Mouse (Mus musculus) G1E (cell line): Measurements from ENCODE around the gene Acsm4. TPM values are rescaled to one million over a fixed set of nuclear protein-coding genes. Genes with fewer than 3 reads are reported as not detected.
"Not testable (repeated sequence)": the region's sequence is repeated elsewhere in the genome, so short reads cannot be mapped to it uniquely, and the experiment has no call there.

Source experiments
- ATAC-seq: 2 replicates; pipeline ENCODE4 v1.8.0; 2016; ENCODE audit warnings: mild to moderate bottlenecking; ENCODE audit not compliant: insufficient number of reproducible peaks, poor library complexity, low FRiP score, severe bottlenecking; ENCODE audit errors: extremely low read depth
- DNase-seq: peaks from one replicate; pipeline ENCODE4 v3.0.0; 2012; ENCODE audit warnings: low spot score
- H3K27me3 ChIP-seq: 2 replicates; pipeline ENCODE4 v1.6.1; 2012; ENCODE audit warnings: mild to moderate bottlenecking, low read length, inconsistent platforms; ENCODE audit not compliant: insufficient read depth
- H3K36me3 ChIP-seq: replicated peaks from 2 replicates; pipeline ENCODE3; 2012; ENCODE audit warnings: mild to moderate bottlenecking, inconsistent platforms
- H3K4me1 ChIP-seq: 2 replicates; pipeline ENCODE4 v1.6.1; 2012; ENCODE audit warnings: low read depth, low read length, inconsistent platforms, mixed read lengths; ENCODE audit not compliant: insufficient read depth
- H3K4me3 ChIP-seq: 2 replicates; pipeline ENCODE4 v1.5.1; 2012; ENCODE audit warnings: low read depth, mild to moderate bottlenecking, inconsistent platforms, low read length, moderate library complexity, mixed read lengths
- H3K9me3 ChIP-seq: replicated peaks from 2 replicates; pipeline ENCODE4 v1.6.1; 2012; ENCODE audit warnings: inconsistent platforms
- CTCF ChIP-seq: IDR thresholded peaks from 2 replicates; pipeline ENCODE4 v1.5.1; 2012; ENCODE audit warnings: low read depth, low read length, inconsistent platforms, mixed read lengths
- GATA1 ChIP-seq: IDR thresholded peaks from 2 replicates; pipeline ENCODE4 v1.6.1; 2012; ENCODE audit warnings: borderline replicate concordance, low read length, inconsistent platforms, mixed read lengths
- GATA2 ChIP-seq: IDR thresholded peaks from 2 replicates; pipeline ENCODE4 v1.6.1; 2012; ENCODE audit warnings: low read depth, low read length, inconsistent platforms, borderline replicate concordance
- POLR2AphosphoS5 ChIP-seq: IDR thresholded peaks from 2 replicates; pipeline ENCODE4 v1.6.1; 2012; ENCODE audit warnings: low read depth, low read length, inconsistent platforms; ENCODE audit not compliant: insufficient replicate concordance
- TAL1 ChIP-seq: conservative IDR thresholded peaks from 2 replicates; pipeline ENCODE4 v1.6.1; 2012; ENCODE audit warnings: low read depth, low read length, inconsistent platforms, mixed read lengths
- polyA plus RNA-seq: library from polyadenylated mRNA; stranded (reverse); fragments of >175 nt; gene quantifications from 2 replicates; pipeline ENCODE4 v1.2.3, GENCODE M21; 2012
- total RNA-seq, 2 experiments: library from RNA; stranded (forward) in 1 of 2; stranded (reverse) in 1 of 2; fragments of 200-1000 nt in 1 of 2; fragments of >200 nt in 1 of 2; fragmentation: Nextera tagmentation in 1 of 2; gene quantifications; 2 replicates each; pipeline ENCODE4 v1.2.3; 2014 to 2017

Gene Acsm4
- total and polyA plus RNA-seq, 3 experiments, result not detected

- Histone ChIP-seq H3K4me3 (no peak overlapping the region), H3K4me1 (no peaks in the 10 kb centered on the region), H3K9me3 (no peaks in the 10 kb centered on the region), H3K27me3 (0 out of 2 replicates have a peak, but pooled peaks cover 3% of the 10 kb centered on the region), H3K36me3 (no peaks in the 10 kb centered on the region)
- TF ChIP-seq TAL1 (no peak), GATA1 (no peak), CTCF (no peak)
- ATAC-seq (no peak), DNase-seq (no peak)
Measured at GRCm38 (mm10) chr7:119682699-119683098, 7.1 kb upstream of the Acsm4 start.

- no peak for TF ChIP-seq POLR2AphosphoS5
- no peak for TF ChIP-seq GATA2
- TF ChIP-seq CTCF, result no peak
- no peak for TF ChIP-seq GATA1
- no peak for TF ChIP-seq TAL1
- Histone ChIP-seq H3K4me1 (no peaks in the 10 kb centered on the region), H3K27me3 (peaks cover 8% of the 10 kb centered on the region; the same call in 1 of the 2 replicates), H3K9me3 (no peaks in the 10 kb centered on the region), H3K36me3 (no peaks in the 10 kb centered on the region), H3K4me3 (no peak overlapping the region)
- no peak for DNase-seq
- no peak for ATAC-seq
Measured at GRCm38 (mm10) chr7:119692302-119692701, 2.5 kb downstream of the Acsm4 start.

DNA sequence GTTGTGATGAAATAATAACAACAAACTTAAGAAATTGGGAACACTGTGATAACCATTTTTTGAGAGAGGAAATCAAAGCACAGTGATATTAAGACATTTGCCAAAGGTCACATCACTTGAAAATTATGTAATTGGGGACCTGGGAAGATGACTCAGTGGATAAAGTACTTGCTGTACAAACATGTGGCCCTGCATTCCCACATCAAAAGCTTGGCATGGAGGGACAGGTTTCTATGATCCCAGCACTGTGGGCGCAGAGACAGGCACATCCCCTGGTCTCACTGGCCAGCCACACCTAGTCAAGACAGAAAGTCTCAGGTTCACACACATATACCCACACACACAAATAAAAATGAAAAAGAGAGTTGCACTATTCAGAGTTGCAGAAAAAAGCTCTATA lies 5.1 kb downstream of the Acsm4 start:
- DNase-seq (no peak), ATAC-seq (no peak)
- TF ChIP-seq CTCF (no peak), GATA1 (no peak), TAL1 (no peak), GATA2 (no peak), POLR2AphosphoS5 (no peak)
- no peak overlapping the region for H3K4me3 ChIP-seq
- H3K9me3 ChIP-seq, result no peaks in the 10 kb centered on the region
- no peaks in the 10 kb centered on the region for H3K36me3 ChIP-seq
- no peaks in the 10 kb centered on the region for H3K4me1 ChIP-seq
- peaks cover 7% of the 10 kb centered on the region; the same call in 1 of the 2 replicates for H3K27me3 ChIP-seq

DNA sequence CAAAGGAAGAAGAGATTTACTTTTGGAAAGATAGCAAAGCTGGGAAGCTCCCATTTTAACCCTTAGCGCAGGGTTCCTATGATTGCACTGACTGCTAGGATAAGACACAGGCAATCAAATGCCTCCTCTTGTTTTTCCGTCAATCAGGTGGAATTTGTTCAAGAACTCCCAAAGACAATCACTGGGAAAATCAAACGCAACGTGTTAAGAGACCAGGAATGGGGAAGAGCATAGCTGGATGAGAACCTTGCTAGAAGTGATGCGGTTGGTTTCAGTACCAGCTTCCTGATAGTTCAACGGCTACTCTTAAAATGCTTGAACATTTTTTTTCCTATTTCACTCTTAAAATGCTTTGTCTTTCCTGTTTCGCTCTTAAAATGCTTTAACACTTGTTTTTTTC lies 24.3 kb downstream of the Acsm4 start:
- Histone ChIP-seq H3K9me3 (no peaks in the 10 kb centered on the region), H3K27me3 (no peaks in the 10 kb centered on the region), H3K36me3 (peaks cover 43% of the 10 kb centered on the region), H3K4me3 (no peak overlapping the region), H3K4me1 (peaks cover 6% of the 10 kb centered on the region)
- no peak for DNase-seq
- no peak for TF ChIP-seq GATA2
- no peak for TF ChIP-seq TAL1
- TF ChIP-seq POLR2AphosphoS5, result no peak
- no peak for TF ChIP-seq GATA1
- TF ChIP-seq CTCF, result no peak
- ATAC-seq, result no peak

DNA sequence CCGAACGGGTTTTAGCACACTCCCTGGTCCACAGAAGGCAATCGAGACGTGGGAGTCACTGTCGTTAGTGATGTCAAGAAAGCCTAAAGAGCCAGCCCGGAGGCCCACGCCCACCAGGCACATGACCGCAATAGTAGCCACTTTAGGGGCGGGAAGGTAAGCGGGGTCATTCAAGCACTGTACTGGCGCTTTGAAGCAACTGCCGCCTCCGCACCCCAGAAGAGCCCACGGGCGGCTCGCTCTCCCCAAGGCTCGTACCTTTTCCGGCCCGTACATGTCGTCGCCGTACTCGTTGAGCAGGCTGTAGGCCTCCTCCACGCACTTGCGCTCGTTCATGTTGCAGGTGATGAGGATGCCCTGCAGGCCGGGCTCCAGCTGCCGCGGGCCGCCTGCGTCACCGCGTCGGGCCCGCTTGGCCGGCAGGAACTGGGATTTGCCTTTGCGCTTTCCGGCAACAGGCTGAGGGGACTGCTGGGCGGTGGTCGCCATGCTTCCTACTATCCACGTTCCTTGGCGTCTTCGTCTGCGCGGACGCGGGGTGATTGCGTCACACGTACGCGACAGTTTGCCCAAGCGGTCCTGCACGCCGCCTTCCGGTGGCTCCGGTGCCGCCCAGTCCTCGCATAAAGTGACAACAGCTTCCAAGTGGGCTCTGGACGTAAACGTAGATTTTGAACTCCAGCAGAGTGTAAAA lies 30.6 kb downstream of the Acsm4 start, which contains the start of gene Thumpd1:
Gene Thumpd1, minus strand, starts transcription at position 546 of the 694 bp plus-strand sequence.
- ATAC-seq, result peak; percentile 77
- Histone ChIP-seq H3K4me1 (peaks cover 19% of the 10 kb centered on the region), H3K4me3 (peak within 1 kb of the TSS; percentile 100), H3K27me3 (no peaks in the 10 kb centered on the region), H3K9me3 (no peaks in the 10 kb centered on the region), H3K36me3 (peaks cover 37% of the 10 kb centered on the region)
- DNase-seq, result peak; percentile 38
- TF ChIP-seq POLR2AphosphoS5, result no peak
- TF ChIP-seq TAL1, result no peak
- TF ChIP-seq CTCF, result no peak
- TF ChIP-seq GATA1, result no peak
- TF ChIP-seq GATA2, result no peak

DNA sequence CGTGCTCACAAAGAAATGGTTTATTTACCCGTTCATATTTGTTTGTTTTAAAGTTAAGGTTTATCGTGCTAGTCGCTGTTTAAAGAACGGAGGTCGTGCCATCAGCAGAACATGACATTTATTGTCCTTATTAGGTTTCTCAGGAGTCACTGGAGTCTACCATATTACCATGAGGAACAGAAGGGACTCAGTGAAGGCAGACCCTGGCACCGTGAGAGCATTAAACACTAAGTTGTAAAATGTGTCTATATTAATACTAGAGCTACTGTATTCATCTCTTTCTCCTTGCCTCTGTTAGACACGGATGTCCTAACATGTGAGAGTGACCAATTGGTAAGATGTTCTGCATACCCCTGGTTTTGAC lies 31.1 kb downstream of the Acsm4 start:
- Histone ChIP-seq H3K27me3 (no peaks in the 10 kb centered on the region), H3K9me3 (no peaks in the 10 kb centered on the region), H3K36me3 (peaks cover 31% of the 10 kb centered on the region), H3K4me3 (peak overlapping the region; percentile 100), H3K4me1 (peaks cover 19% of the 10 kb centered on the region)
- TF ChIP-seq POLR2AphosphoS5 (no peak), GATA1 (no peak), GATA2 (no peak), TAL1 (no peak), CTCF (no peak)
- ATAC-seq (0 out of 2 replicates have a peak, but pooled peaks have one; percentile 2), DNase-seq (no peak)

DNA sequence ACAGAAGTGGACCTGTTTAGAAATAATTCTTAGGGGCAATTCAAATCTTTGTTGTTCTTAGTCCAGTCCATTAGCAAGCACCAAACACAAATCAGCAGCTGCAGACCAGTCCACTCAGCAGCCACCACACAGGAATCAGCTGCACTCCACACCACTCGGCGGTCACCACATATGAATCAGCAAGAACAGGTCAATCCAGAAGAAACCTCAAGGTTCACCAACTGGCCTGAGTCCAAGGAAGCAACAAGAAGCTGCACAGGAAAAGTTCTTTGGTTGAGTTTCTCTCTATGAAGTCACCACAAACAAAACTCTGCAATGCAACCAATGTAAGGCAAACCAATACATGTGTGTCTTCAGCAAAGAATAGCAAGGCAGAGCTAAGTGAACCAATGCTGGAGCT lies 37.8 kb downstream of the Acsm4 start:
- DNase-seq (no peak), ATAC-seq (no peak)
- Histone ChIP-seq H3K9me3 (peaks cover 8% of the 10 kb centered on the region; the same call in 1 of the 2 replicates), H3K36me3 (no peaks in the 10 kb centered on the region), H3K4me3 (no peak overlapping the region), H3K27me3 (peaks cover 5% of the 10 kb centered on the region), H3K4me1 (no peaks in the 10 kb centered on the region)
- no peak for TF ChIP-seq TAL1

- not testable (repeated sequence) for H3K27me3 ChIP-seq, DNase-seq, H3K4me3 ChIP-seq, H3K4me1 ChIP-seq, H3K36me3 ChIP-seq, ATAC-seq
- peaks cover 13% of the 10 kb centered on the region; the same call in 1 of the 2 replicates for H3K9me3 ChIP-seq
Measured at GRCm38 (mm10) chr7:119731262-119731661, 41.4 kb downstream of the Acsm4 start.
